Mouse (Mus musculus) layer of hippocampus, adult 9-11 months (tissue): ENCODE data around the gene Rps6kc1.

Experiments used
- DNase-seq: peaks from one replicate; pipeline ENCODE4 v3.0.0; 2022

Gene Rps6kc1

GRCm38 (mm10) chr1:190757899-190758298 is 153.7 kb downstream of the Rps6kc1 start:
- no peak for DNase-seq

GRCm38 (mm10) chr1:190751794-190752570 is 159.6 kb downstream of the Rps6kc1 start:
- no peak for DNase-seq

GRCm38 (mm10) chr1:190748937-190749336 is 162.6 kb downstream of the Rps6kc1 start:
- no peak for DNase-seq

GRCm38 (mm10) chr1:190741421-190741820 is 170.1 kb downstream of the Rps6kc1 start:
- DNase-seq: no peak

GRCm38 (mm10) chr1:190732803-190733202 is 178.8 kb downstream of the Rps6kc1 start:
- no peak for DNase-seq

GRCm38 (mm10) chr1:190729516-190730088 is 182.0 kb downstream of the Rps6kc1 start:
- peak; percentile 20 for DNase-seq

GRCm38 (mm10) chr1:190728111-190728651 is 183.4 kb downstream of the Rps6kc1 start:
- DNase-seq: peak; percentile 17

GRCm38 (mm10) chr1:190727385-190727784 is 184.2 kb downstream of the Rps6kc1 start:
- no peak for DNase-seq

- peak; percentile 12 for DNase-seq
Measured at GRCm38 (mm10) chr1:190724591-190725380, 186.8 kb downstream of the Rps6kc1 start.

- DNase-seq: no peak
Measured at GRCm38 (mm10) chr1:190723926-190724430, 187.6 kb downstream of the Rps6kc1 start.

- DNase-seq: no peak
Measured at GRCm38 (mm10) chr1:190713848-190714247, 197.7 kb downstream of the Rps6kc1 start.

GRCm38 (mm10) chr1:190697576-190697975 is 214.0 kb downstream of the Rps6kc1 start:
- no peak for DNase-seq

GRCm38 (mm10) chr1:190695589-190695988 is 216.0 kb downstream of the Rps6kc1 start:
- peak; percentile 45 for DNase-seq

GRCm38 (mm10) chr1:190690528-190691262 is 220.9 kb downstream of the Rps6kc1 start:
- DNase-seq: no peak

- no peak for DNase-seq
Measured at GRCm38 (mm10) chr1:190683060-190683459, 228.5 kb downstream of the Rps6kc1 start.

- DNase-seq: peak; percentile 79
Measured at GRCm38 (mm10) chr1:190682021-190682926, 229.3 kb downstream of the Rps6kc1 start.

- DNase-seq: no peak
Measured at GRCm38 (mm10) chr1:190675455-190675854, 236.1 kb downstream of the Rps6kc1 start.

- no peak for DNase-seq
Measured at GRCm38 (mm10) chr1:190669099-190669498, 242.5 kb downstream of the Rps6kc1 start.

GRCm38 (mm10) chr1:190667821-190668220 is 243.7 kb downstream of the Rps6kc1 start:
- DNase-seq: no peak

- DNase-seq: no peak
Measured at GRCm38 (mm10) chr1:190667326-190667725, 244.2 kb downstream of the Rps6kc1 start.

- DNase-seq: no peak
Measured at GRCm38 (mm10) chr1:190665490-190665875, 246.1 kb downstream of the Rps6kc1 start.
